Mouse (Mus musculus) adrenal gland, postnatal 36 days (tissue): ENCODE data around the gene Myl6b. TPM values are rescaled to one million over a fixed set of nuclear protein-coding genes. Genes with fewer than 3 reads are reported as not detected.
A peak's percentile ranks its signal among the peaks of the same experiment; 100 is the strongest.
"Not testable (repeated sequence)": the region's sequence is repeated elsewhere in the genome, so short reads cannot be mapped to it uniquely, and the experiment has no call there.

Experiments
- DNase-seq, 2 experiments: peaks; one replicate each; pipeline ENCODE4 v3.0.0; 2021; ENCODE audit warnings: mixed read lengths in 1 of 2
- total RNA-seq, 2 experiments: library from RNA; stranded (reverse); gene quantifications; 2 replicates each; pipeline ENCODE4 v1.2.3; 2021

Myl6b gene
- total RNA-seq, 2 experiments from 2014 or later, result 5.6 to 6.1 TPM

- DNase-seq, result peak; percentile 97 to 98
Measured at GRCm38 (mm10) chr10:128493695-128494666, 4.5 kb downstream of the Myl6b start, which contains the start of gene Myl6. Gene Myl6 (minus strand): TSS chr10:128494145.

DNA sequence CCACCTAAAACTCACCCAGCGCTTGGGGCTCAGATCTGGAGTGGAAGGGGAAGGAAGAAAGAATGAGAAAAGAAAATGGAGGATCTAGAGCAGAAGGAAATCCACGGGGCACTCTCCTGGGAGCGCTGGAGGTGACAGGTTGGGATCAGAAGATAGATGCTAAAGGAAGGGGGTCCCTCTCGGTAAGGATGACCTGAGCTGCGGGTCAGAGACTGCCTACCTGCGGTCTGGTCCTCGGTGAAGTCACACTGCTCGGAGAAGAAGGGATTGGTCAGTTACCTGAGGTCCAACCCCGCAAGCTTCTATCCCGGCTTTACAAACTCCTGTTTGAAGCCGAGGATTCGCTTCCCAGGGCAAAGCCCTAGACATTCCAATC is 5.2 kb downstream of the Myl6b start:
- no peak for DNase-seq

- peak; percentile 69 to 76 for DNase-seq
Measured at GRCm38 (mm10) chr10:128492633-128493311, 5.7 kb downstream of the Myl6b start.

DNA sequence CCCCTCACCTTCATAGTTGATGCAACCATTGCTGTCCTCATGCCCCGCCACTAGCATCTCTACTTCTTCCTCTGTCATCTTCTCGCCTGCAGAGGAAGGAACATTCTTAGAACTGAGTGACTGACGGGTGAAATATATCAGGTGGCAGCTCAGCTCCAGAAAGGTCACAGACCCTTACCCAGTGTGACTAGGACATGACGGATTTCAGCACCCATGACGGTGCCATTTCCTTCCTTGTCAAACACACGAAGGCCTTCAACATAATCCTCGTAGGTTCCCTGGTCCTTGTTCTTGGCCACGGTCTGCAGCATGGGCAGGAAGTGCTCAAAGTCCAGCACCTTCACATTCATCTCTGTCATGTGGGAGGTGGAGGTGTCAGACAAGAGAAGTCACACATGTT is 6.4 kb downstream of the Myl6b start:
- not testable (repeated sequence) for DNase-seq

DNA sequence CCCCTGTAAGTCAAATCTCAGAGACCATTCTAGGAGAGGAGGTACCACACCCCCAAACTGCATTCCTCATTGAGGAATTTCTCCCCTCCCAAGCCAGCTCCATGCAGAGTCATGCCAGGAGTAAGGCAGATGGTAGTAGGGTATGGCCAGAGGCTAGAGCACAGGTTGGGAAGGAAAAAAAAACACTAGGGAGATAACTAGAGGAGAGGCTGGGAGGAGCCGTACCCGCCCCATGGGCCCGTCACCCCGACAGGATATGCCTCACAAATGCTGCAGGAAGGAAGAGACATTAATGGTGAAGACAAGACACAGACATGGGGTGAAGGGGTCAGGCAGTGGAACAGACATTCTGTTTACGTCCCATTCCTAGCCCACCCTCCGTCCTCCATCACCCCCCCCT is 7.0 kb downstream of the Myl6b start:
- DNase-seq, result peak; percentile 47 to 59

DNA sequence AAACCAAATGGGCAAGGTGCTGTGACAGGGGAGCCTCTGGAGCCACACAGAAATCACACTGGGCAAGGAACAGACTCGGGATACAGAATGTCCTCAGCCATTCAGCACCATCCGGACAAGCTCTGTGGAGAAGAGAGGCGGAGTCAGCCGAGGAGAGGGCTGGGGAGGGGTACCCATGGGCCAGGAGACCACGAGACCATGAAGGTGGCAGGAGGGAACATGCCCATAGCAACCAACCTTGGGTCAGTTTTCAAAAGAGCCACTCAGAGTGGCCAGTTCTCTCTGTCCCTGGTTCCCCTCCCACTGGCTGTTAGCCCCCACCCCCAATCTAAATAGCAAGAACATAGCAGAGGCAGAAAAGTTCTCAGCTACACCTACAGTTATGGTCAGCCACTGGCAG is 7.6 kb downstream of the Myl6b start:
- no peak for DNase-seq

GRCm38 (mm10) chr10:128490232-128490631 is 8.3 kb downstream of the Myl6b start:
- no peak for DNase-seq

DNA sequence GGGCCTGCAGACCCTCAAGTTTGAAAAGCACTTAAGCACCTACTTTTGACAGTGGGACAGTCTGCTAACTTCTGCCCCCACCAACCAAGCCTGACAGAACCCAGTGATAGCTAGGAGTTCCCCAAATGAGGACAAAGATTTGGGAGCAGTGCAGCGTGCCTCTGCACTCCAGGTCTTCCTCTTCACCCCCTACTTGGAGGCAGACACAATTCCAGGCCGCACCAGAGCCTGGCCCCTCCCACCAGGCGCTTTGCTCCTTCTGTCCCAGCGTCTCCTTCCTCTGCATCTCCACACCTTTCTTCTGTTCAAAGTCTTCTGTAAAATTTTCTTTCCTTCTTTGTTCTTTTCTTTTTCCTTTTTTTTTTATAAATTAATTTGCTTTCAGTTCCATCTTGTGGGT is 8.7 kb downstream of the Myl6b start:
- DNase-seq, result no peak

- peak; percentile 52 to 69 for DNase-seq
Measured at GRCm38 (mm10) chr10:128489380-128489779, 9.1 kb downstream of the Myl6b start.

DNA sequence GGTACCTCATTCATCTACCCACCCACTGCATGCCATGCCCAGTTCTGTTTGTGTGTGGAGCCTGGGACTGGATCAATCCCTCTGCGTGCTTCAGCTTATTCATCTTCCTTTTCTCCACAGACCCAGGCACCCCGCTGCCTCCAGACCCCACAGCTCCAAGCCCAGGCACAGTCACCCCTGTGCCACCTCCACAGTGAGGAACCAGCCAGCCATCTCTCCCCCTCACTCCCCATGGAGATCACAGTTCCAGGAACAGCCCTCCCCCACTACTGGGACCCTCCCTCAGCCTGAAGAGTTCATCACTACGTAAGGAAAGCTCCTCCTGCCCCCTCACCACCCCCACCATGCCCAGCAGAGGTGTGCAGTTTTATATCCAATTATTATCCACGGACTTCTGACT is 9.7 kb downstream of the Myl6b start:
- no peak for DNase-seq

GRCm38 (mm10) chr10:128487861-128488712 is 10.4 kb downstream of the Myl6b start:
- peak in 1 of 2 experiments; percentile 34 for DNase-seq

GRCm38 (mm10) chr10:128486370-128486769 is 12.1 kb downstream of the Myl6b start:
- DNase-seq, result peak; percentile 67 to 68

DNA sequence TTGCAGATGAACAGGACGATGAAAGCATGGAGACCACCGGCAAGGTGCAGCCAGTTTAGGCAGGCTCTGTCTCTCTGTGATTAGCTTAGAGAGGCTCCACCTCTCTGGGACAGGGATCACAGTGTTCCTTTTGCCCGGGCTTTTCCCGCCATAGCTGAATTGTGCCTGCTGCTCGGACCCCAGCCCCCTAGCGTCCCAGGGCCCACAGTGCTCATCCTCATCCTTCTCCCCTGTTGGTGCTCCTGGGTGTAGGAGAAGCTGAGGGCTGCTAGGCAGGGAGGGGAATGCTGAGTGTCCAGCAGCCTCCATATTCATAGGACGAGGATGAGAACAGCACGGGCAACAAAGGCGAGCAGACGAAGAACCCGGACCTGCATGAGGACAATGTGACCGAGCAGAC is 24.1 kb downstream of the Myl6b start:
- DNase-seq, result no peak

DNA sequence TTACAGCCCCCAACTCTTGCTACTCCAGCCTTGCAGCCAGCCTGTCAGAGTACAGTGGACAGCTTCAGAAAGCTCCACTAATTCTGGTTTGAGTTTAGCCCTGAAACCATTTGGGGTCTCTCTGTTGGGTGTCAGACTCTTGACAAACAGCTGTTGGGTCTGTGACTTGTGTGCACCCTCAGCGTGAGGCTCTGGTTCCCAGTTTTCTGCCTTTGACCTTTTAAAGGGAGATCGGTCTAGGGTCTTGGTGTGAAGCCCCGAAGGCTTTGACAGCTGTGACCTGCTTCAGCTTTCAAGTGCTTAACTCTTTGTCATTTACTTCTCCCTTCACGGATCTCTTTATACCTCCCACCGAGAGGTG is 38.2 kb downstream of the Myl6b start:
- DNase-seq, result no peak

GRCm38 (mm10) chr10:128459409-128460269 is 38.8 kb downstream of the Myl6b start:
- peak; percentile 26 to 57 for DNase-seq

GRCm38 (mm10) chr10:128458719-128459408 is 39.6 kb downstream of the Myl6b start, which contains the start of gene Smarcc2:
Gene Smarcc2 (plus strand): TSS chr10:128459248.
- DNase-seq, result peak; percentile 93 to 95

DNA sequence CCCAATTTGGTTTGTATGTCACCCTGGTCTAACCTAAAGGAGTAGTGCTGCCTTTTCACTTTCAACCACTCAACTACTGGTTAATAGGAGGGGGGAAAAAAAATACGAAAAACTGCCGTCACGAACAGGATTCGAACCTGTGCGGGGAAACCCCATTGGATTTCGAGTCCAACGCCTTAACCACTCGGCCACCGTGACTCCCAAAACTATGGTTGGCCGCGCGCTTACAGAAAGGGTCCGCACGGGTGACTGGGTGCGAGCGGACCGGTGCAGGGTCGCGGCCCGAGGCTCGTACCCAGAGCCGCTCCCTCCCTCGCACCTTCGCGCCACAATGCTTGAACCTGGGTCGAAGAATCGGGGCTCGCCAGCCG is 40.2 kb downstream of the Myl6b start:
- peak; percentile 90 to 94 for DNase-seq

DNA sequence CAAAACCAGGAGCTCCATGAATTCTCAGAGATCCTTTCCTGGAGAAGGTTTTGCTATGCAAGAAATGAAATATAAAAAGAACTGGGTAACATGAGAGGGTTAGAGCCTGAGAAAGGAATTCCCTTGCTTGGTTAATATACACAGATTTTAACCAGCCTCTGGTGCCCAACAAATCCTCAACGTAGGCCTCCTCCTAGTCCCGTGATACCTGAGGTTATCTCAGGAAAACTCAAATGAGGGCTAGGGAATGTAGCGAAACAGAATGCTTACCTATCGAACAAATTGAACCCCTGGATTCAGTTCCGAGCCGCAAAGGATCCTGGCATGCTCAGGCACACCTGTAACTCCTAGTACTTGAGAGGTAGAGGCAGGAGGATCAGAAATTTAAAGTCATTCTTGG is 40.8 kb downstream of the Myl6b start:
- DNase-seq, result no peak

DNA sequence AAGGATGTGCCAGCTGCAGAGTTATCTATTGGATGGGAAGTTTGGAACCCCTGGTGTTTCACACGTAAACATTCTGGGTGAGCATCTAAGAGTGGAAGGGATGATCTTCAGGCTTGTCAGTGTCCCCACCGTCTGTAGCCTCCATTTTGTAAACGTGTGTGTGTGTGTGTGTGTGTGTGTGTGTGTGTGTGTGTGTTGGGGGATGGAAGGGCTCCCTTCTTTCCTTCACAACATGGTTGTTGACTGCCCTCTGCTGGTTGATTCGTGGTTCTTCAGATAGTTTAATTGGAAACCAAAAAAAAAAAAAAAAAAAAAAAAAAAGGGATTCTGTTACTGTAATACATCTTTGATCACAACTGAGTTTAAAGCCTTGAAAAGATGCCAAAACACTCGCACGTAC is 43.2 kb downstream of the Myl6b start:
- peak; percentile 60 to 78 for DNase-seq

GRCm38 (mm10) chr10:128454471-128454870 is 44.0 kb downstream of the Myl6b start:
- DNase-seq, result no peak

- no peak for DNase-seq
Measured at GRCm38 (mm10) chr10:128451014-128451413, 47.5 kb downstream of the Myl6b start.
